Mouse (Mus musculus) stomach, postnatal 0 days (tissue): ENCODE measurements around the gene Pcgf1. TPM values are rescaled to one million over a fixed set of nuclear protein-coding genes. Genes with fewer than 3 reads are reported as not detected.

Experiments
- ATAC-seq: fragments of 200-750 bp; cut with Nextera tagmentation; 2 replicates; pipeline ENCODE4 v1.8.0; 2017; ENCODE audit not compliant: low FRiP score, low TSS enrichment
- DNase-seq: peaks from one replicate; pipeline ENCODE4 v3.0.0-alpha.2; 2016; ENCODE audit warnings: low spot score
- H3K27ac ChIP-seq: fragments of 300-500 bp; sonication (generic); replicated peaks from 2 replicates; pipeline ENCODE4 v1.5.1; 2014; ENCODE audit warnings: mild to moderate bottlenecking, control low read depth
- H3K27me3 ChIP-seq: fragments of 300-500 bp; sonication (generic); 2 replicates; pipeline ENCODE4 v1.6.1; 2014; ENCODE audit warnings: low read length; ENCODE audit not compliant: control insufficient read depth, insufficient read depth
- H3K36me3 ChIP-seq: fragments of 300-500 bp; sonication (generic); 2 replicates; pipeline ENCODE4 v1.6.1; 2014; ENCODE audit warnings: low read length, mixed read lengths; ENCODE audit not compliant: control insufficient read depth, insufficient read depth
- H3K4me1 ChIP-seq: fragments of 300-500 bp; sonication (generic); replicated peaks from 2 replicates; pipeline ENCODE4 v1.6.1; 2014; ENCODE audit warnings: antibody characterized with exemption; ENCODE audit not compliant: control insufficient read depth, insufficient read depth
- H3K4me2 ChIP-seq: fragments of 300-500 bp; sonication (generic); replicated peaks from 2 replicates; pipeline ENCODE4 v1.6.1; 2014; ENCODE audit warnings: low read depth, mild to moderate bottlenecking, control low read depth, moderate library complexity
- H3K4me3 ChIP-seq: fragments of 300-500 bp; sonication (generic); 2 replicates; pipeline ENCODE4 v1.5.1; 2014; ENCODE audit warnings: low read depth, low read length, control low read depth
- H3K9ac ChIP-seq: fragments of 300-500 bp; sonication (generic); 2 replicates; pipeline ENCODE4 v1.6.1; 2014; ENCODE audit warnings: mild to moderate bottlenecking, low read length, control low read depth, mixed read lengths
- H3K9me3 ChIP-seq: fragments of 300-500 bp; sonication (generic); 2 replicates; pipeline ENCODE4 v1.6.1; 2016; ENCODE audit warnings: low read length; ENCODE audit not compliant: control insufficient read depth
- CTCF ChIP-seq: IDR thresholded peaks from 2 replicates; pipeline ENCODE4 v1.5.1; 2016; ENCODE audit warnings: antibody characterized with exemption, low read depth, mild to moderate bottlenecking, moderate library complexity
- EP300 ChIP-seq: optimal IDR thresholded peaks from 2 replicates; pipeline ENCODE3; 2016; ENCODE audit warnings: antibody characterized with exemption
- WGBS: fragments of 180-500 bp; shearing (Covaris S2); extraction: QIAGEN DNeasy Blood & Tissue Kit; methylation state at CpG from one replicate; pipeline ENCODE4 v1.1.7; 2014; 5-methylcytosine and 5-hydroxymethylcytosine counted together
- polyA plus RNA-seq: library from polyadenylated mRNA; unstranded; fragments of >200 nt; fragmentation: Nextera tagmentation; extraction: Ambion mirVana; gene quantifications from 2 replicates; pipeline ENCODE4 v1.2.1, GENCODE M21; 2015

Gene Pcgf1
- polyA plus RNA-seq, 1 experiment from 2014 or later: 14.0 TPM

DNA sequence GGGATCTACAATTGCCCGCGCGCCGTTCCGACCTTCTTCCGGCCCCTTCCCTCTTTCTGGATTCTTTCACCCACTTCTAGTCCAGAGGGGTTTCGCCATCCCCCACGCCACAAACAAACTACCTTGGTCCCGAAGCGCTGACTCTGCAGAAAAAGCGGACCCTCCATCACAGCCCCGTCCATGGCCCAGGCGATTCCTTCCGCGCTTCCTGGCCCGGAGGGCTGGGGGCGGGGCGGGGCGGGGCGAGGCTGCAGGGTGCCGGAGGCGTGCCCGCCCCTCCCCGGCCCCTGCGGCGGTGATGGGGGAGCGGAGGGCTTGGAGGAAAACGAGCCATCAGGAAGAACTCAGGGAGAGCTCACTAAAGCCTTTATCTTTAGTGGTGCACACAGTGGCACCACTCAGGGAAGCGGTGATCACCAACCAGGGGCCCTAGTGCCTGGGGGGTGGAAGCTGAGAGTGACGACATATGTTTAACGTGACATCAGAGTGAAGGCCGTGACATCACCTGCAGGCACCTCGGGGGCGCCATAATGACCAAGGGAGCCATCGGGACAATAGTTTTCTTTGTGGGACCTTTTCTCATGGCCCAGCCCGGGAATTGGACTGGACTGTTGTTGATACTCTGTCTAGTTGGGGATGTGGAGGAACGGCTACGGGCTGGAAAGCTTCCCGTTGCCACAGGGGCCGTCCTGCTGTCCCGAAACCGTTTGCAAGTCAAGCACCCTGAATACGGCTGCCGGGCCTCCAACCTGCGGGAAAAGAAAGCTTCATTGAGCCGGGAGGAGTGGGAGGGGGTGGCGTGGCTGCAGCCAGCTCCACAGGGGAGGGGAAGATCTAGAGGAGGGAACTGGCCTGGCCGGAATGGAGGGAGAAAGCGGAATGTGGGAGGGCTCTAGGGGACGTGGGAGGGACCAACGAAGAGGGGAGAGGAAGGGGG lies 44.2 kb upstream of the Pcgf1 start, which contains the start of the genes Dok1 and Loxl3:
Gene Dok1 (minus strand): TSS at position 223 of the 937 bp plus-strand sequence.
Gene Loxl3 (plus strand): TSS at position 925 of the 937 bp plus-strand sequence.
- peak within 1 kb of the TSS; percentile 65 for H3K4me3 ChIP-seq
- peak within 1 kb of the TSS; percentile 80 for H3K4me2 ChIP-seq
- DNase-seq (peak; percentile 81), ATAC-seq (peak; percentile 78)
- peak within 1 kb of the TSS; percentile 68 for H3K9ac ChIP-seq
- no peak for TF ChIP-seq EP300
- TF ChIP-seq CTCF: no peak
- no peaks in the 10 kb centered on the region for H3K36me3 ChIP-seq
- under 1% methylated on average over 49 of the region's 51 CpGs for WGBS
- peak within 1 kb of the TSS; percentile 82 for H3K27ac ChIP-seq
- no peaks in the 10 kb centered on the region for H3K4me1 ChIP-seq
- no peaks in the 10 kb centered on the region for H3K9me3 ChIP-seq
- H3K27me3 ChIP-seq: no peaks in the 10 kb centered on the region

DNA sequence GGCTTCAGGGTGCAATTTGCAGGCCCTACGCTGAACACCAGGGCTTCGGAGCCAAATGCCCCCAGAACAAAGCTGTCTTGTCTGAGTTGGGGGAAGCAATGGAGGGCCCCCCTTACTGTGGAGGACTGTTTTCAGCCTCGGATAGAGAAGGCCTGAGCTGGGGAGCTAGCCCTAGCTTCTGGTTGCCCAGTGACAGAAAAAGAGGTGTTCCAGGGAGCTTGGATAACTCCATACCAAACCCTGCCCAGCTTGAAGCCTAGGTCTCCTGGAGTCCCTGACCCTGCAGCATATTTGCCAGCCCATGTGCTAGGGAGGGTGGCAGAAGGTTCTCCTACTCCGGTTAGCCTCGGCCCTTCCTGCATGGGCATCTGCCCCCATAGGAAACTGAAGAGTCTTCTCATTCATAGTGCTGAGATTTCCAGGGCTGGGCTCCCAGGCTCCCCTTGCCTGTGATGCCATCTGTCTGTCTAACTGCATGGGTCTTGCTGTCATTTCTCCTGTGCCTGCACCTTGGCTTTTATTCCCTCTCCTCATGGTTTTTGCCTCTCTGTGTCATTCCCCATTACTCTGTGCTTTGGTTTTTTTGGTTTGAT lies 43.1 kb upstream of the Pcgf1 start:
- Histone ChIP-seq H3K9me3 (no peaks in the 10 kb centered on the region), H3K4me2 (peak overlapping the region; percentile 80), H3K27me3 (no peaks in the 10 kb centered on the region), H3K36me3 (no peaks in the 10 kb centered on the region), H3K4me1 (no peaks in the 10 kb centered on the region), H3K9ac (peak overlapping the region; percentile 68), H3K27ac (peak overlapping the region; percentile 82), H3K4me3 (peak overlapping the region; percentile 65)
- 36% methylated on average over 5 of the region's 5 CpGs for WGBS
- no peak for ATAC-seq
- DNase-seq: no peak
- TF ChIP-seq CTCF (no peak), EP300 (no peak)

DNA sequence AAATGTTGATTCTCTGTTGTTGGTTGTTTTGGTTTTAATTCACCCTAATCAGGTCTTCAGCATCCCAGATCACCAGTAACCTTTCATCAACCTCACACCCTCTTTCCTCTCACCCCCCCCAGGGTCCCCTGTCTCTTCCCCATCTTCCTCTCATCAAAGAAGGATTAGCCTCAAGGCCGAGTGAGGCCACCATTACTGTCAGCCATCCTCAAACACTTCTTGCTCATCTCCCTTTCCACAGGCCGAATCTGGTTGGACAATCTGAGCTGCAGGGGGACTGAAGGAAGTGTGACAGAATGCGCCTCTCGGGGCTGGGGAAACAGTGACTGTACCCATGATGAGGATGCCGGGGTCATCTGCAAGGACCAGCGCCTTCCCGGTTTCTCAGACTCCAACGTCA lies 40.5 kb upstream of the Pcgf1 start:
- Histone ChIP-seq H3K9ac (no peak overlapping the region), H3K27ac (no peak overlapping the region), H3K4me1 (no peaks in the 10 kb centered on the region), H3K9me3 (no peaks in the 10 kb centered on the region), H3K4me2 (no peak overlapping the region), H3K36me3 (no peaks in the 10 kb centered on the region), H3K4me3 (no peak overlapping the region), H3K27me3 (no peaks in the 10 kb centered on the region)
- DNase-seq (no peak), ATAC-seq (no peak)
- WGBS: 71% methylated on average over 8 of the region's 8 CpGs
- TF ChIP-seq EP300: no peak
- TF ChIP-seq CTCF: no peak

DNA sequence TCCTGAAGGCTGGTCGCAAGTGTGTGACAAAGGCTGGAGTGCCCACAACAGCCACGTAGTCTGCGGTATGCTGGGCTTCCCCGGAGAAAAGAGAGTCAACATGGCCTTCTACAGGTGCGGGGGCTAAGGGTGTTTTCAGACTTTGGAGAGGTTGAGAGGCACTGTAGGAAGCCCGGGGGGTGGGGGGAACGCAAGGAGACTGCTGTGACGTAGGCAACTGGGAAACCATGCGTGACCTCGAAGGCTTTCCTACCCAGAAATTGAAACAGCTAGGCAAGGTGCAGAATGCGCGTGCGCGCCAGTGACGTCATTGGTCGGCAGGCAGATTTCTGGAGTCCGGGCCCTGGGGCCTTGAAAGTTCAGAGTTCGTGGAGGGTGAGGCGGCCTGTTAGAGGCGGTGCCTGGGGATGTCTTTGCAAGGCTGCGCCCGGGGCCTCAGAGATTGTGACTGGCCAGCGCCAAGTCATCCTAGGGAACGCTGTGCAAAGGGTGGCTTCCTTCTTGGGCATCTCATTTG lies 39.1 kb upstream of the Pcgf1 start:
- Histone ChIP-seq H3K4me1 (no peaks in the 10 kb centered on the region), H3K9ac (no peak overlapping the region), H3K4me2 (peak overlapping the region; percentile 42), H3K9me3 (no peaks in the 10 kb centered on the region), H3K36me3 (no peaks in the 10 kb centered on the region), H3K4me3 (peak overlapping the region; percentile 12; the same call in 1 of the 2 replicates), H3K27me3 (no peaks in the 10 kb centered on the region), H3K27ac (no peak overlapping the region)
- 17% methylated on average over 24 of the region's 24 CpGs for WGBS
- peak; percentile 78 for ATAC-seq
- DNase-seq: peak; percentile 90
- TF ChIP-seq CTCF: no peak
- TF ChIP-seq EP300: no peak

DNA sequence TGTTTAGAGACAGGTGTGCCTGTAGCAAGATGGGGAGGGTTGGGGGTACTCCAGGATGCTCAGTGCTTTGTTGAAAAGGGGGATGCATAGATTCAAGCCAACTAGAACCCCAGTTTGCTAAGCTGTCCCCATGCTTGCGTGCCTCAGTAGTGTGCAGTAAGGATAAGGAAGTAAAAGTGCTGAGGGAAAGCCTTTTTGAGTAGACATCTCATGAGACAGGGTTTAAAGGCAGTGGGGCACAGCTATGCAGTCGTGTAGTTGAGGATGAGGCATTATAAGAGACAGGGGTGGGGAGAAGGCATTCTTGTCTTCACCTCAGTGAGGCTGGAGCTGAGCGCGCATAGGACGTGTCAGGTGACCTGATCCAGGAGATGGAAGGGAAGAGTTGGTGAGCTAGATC lies 37.1 kb upstream of the Pcgf1 start:
- Histone ChIP-seq H3K4me2 (no peak overlapping the region), H3K9ac (no peak overlapping the region), H3K9me3 (no peaks in the 10 kb centered on the region), H3K27me3 (no peaks in the 10 kb centered on the region), H3K36me3 (no peaks in the 10 kb centered on the region), H3K4me1 (no peaks in the 10 kb centered on the region), H3K27ac (no peak overlapping the region), H3K4me3 (no peak overlapping the region)
- WGBS: 78% methylated on average over 5 of the region's 5 CpGs
- no peak for ATAC-seq
- TF ChIP-seq EP300 (no peak), CTCF (no peak)
- no peak for DNase-seq
